In the genomic region with DNA sequence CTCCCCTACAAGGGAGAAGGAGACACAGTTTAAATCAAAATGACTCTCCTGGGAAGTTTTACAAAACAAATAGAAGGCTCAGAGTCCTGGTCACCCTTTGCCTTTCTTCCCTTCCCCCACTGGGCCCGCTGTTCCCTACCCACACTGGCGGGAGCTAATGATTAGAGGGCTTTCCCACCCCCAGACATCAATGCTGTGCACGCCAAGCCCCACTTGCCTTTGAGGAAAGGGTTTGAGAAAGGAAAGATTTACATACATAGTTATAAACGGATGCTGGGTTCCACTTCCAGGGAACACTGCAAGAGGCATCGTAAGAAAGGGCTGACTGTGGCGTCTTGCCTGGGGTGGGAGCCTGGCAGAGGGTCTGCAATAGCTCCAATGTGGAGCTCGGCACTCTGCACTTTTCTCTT, we compare ENCODE assay signal across 10 mouse cellular contexts.
DNase-seq lines count a peak whose midpoint lies in the region; ATAC-seq and TF ChIP-seq lines count a peak whose summit lies in the region.
"Had no signal": no experiment of that assay in that cellular context is flagged by ENCODE, and none has a peak within 500 bp of the region (broad histone marks: within the 10 kb centered on the region; RNA-seq: fewer than 3 reads in every experiment).

No protein-coding gene starts in this region.

- peak overlapping the region; percentile 27; the same call in 1 of the 2 replicates for H3K4me3 ChIP-seq in E14TG2a.4 (replicated peaks; ENCODE audit: low read length)
- no peak overlapping the region; the same call in 1 of the 2 replicates for H3K4me3 ChIP-seq in hindbrain, embryonic 10.5 days
- no peak overlapping the region for H3K4me3 ChIP-seq in liver, postnatal 0 days (ENCODE audit: low read depth, low read length)
- H3K4me3 ChIP-seq: gastrocnemius, adult 2 months had no signal

- 6% methylated on average over 7 of the region's 7 CpGs for WGBS in hindbrain, embryonic 10.5 days
- WGBS in liver, postnatal 0 days (ENCODE audit: insufficient replicate concordance), result 51% methylated on average over 7 of the region's 7 CpGs

- H3K9ac ChIP-seq in liver, postnatal 0 days (replicated peaks), result no peak overlapping the region

- H3K4me2 ChIP-seq in liver, postnatal 0 days (ENCODE audit: low read depth, low read length), result no peak overlapping the region

- H3K36me3 ChIP-seq in E14TG2a.4 (ENCODE audit: insufficient read depth, low read length), result no peaks in the 10 kb centered on the region
- no peaks in the 10 kb centered on the region for H3K36me3 ChIP-seq in hindbrain, embryonic 10.5 days
- H3K36me3 ChIP-seq in liver, postnatal 0 days (replicated peaks; ENCODE audit: insufficient read depth, low read length), result no peaks in the 10 kb centered on the region

- no peak for TF ChIP-seq POLR2A in brain, embryonic 14.5 days (IDR thresholded peaks at IDR 0.05; ENCODE audit: borderline replicate concordance, extremely low read depth, insufficient read depth, insufficient read length, poor library complexity, severe bottlenecking)

- ATAC-seq in liver, postnatal 0 days, result peak; percentile 53; the same call in 1 of the 2 replicates

- peak overlapping the region; percentile 75 for H3K27ac ChIP-seq in hindbrain, embryonic 10.5 days
- H3K27ac ChIP-seq in liver, postnatal 0 days (ENCODE audit: low read depth), result peak overlapping the region; percentile 59
- H3K27ac ChIP-seq: gastrocnemius, adult 2 months had no signal

- peaks cover 20% of the 10 kb centered on the region for H3K4me1 ChIP-seq in E14TG2a.4 (replicated peaks; ENCODE audit: low read depth, low read length)
- peaks cover 40% of the 10 kb centered on the region for H3K4me1 ChIP-seq in hindbrain, embryonic 10.5 days (replicated peaks)
- peaks cover 7% of the 10 kb centered on the region; the same call in 1 of the 2 replicates for H3K4me1 ChIP-seq in liver, postnatal 0 days (ENCODE audit: insufficient read depth)

- TF ChIP-seq CTCF in E14TG2a.4 (conservative IDR thresholded peaks at IDR 0.05; ENCODE audit: low read length), result no peak
- no peak for TF ChIP-seq CTCF in brain, embryonic 14.5 days (IDR thresholded peaks at IDR 0.05; ENCODE audit: borderline replicate concordance, extremely low read depth, insufficient read depth, insufficient read length)
- no peak for TF ChIP-seq CTCF in liver, postnatal 0 days (IDR thresholded peaks at IDR 0.05; ENCODE audit: low read depth)

- peak; percentile 70 for DNase-seq in brain, embryonic 14.5 days (ENCODE audit: low read depth)
- DNase-seq in hindbrain, embryonic 10.5 days (ENCODE audit: low spot score), result peak; percentile 55
- peak; percentile 46 for DNase-seq in liver, postnatal 0 days
- no peak for DNase-seq in gastrocnemius, postnatal 14 days
- no peak for DNase-seq in urinary bladder, adult 18-20 months (ENCODE audit: low spot score in 2 of 2)
- no peak for DNase-seq in cerebellum, postnatal 14 days
- no peak for DNase-seq in heart, adult 18-20 months
- DNase-seq: gastrocnemius, adult 2 months; lung, postnatal 4 days had no signal

- intact Hi-C loops in gastrocnemius, postnatal 14 days (cut with DNase I; ENCODE audit: low total_unique reads), result no loop called here

- TF ChIP-seq EP300 in liver, postnatal 0 days (IDR thresholded peaks at IDR 0.05; ENCODE audit: low read depth), result no peak

- H3K27me3 ChIP-seq in E14TG2a.4 (ENCODE audit: insufficient read depth, low read length), result no peaks in the 10 kb centered on the region
- H3K27me3 ChIP-seq in hindbrain, embryonic 10.5 days (ENCODE audit: insufficient read depth, poor library complexity, severe bottlenecking), result peaks cover 39% of the 10 kb centered on the region
- no peaks in the 10 kb centered on the region for H3K27me3 ChIP-seq in liver, postnatal 0 days (ENCODE audit: insufficient read depth, low read length)

- H3K9me3 ChIP-seq in E14TG2a.4 (ENCODE audit: low read length), result no peaks in the 10 kb centered on the region
- no peaks in the 10 kb centered on the region; the same call in 1 of the 2 replicates for H3K9me3 ChIP-seq in hindbrain, embryonic 10.5 days
- H3K9me3 ChIP-seq in liver, postnatal 0 days (ENCODE audit: low read length), result no peaks in the 10 kb centered on the region

Comparison
In these comparisons a context has a peak if more than half of its experiments do, and no peak if none do; other contexts are left out.
1. DNase-seq: peak in brain, embryonic 14.5 days (single experiment), hindbrain, embryonic 10.5 days (single experiment) and liver, postnatal 0 days (single experiment); none in gastrocnemius, postnatal 14 days (single experiment), urinary bladder, adult 18-20 months (0 of 2), cerebellum, postnatal 14 days (0 of 2) and heart, adult 18-20 months (0 of 2).